Mouse (Mus musculus) embryonic facial prominence, embryonic 13.5 days (tissue): ENCODE measurements around the gene Prdx4. TPM values are rescaled to one million over a fixed set of nuclear protein-coding genes. Genes with fewer than 3 reads are reported as not detected.
A peak's percentile ranks its signal among the peaks of the same experiment; 100 is the strongest.
"Not testable (repeated sequence)": the region's sequence is repeated elsewhere in the genome, so short reads cannot be mapped to it uniquely, and the experiment has no call there.

Experiments used
- ATAC-seq: fragments of 200-750 bp; cut with Nextera tagmentation; 2 replicates; pipeline ENCODE4 v1.8.0; 2017; ENCODE audit warnings: low read depth; ENCODE audit not compliant: insufficient number of reproducible peaks, insufficient read depth, low FRiP score, low TSS enrichment
- H3K27ac ChIP-seq: fragments of 300-500 bp; sonication (generic); 2 replicates; pipeline ENCODE4 v1.5.1; 2015; ENCODE audit warnings: moderate library complexity, mild to moderate bottlenecking, inconsistent platforms
- H3K27me3 ChIP-seq: fragments of 300-500 bp; sonication (generic); 2 replicates; pipeline ENCODE4 v1.6.1; 2015; ENCODE audit warnings: mild to moderate bottlenecking, inconsistent platforms
- H3K36me3 ChIP-seq: fragments of 300-500 bp; sonication (generic); 2 replicates; pipeline ENCODE4 v1.6.1; 2015; ENCODE audit warnings: mild to moderate bottlenecking, inconsistent platforms
- H3K4me1 ChIP-seq: fragments of 300-500 bp; sonication (generic); 2 replicates; pipeline ENCODE4 v1.6.1; 2015; ENCODE audit warnings: inconsistent platforms
- H3K4me2 ChIP-seq: fragments of 300-500 bp; sonication (generic); 2 replicates; pipeline ENCODE4 v1.6.1; 2015; ENCODE audit warnings: moderate library complexity, mild to moderate bottlenecking, inconsistent platforms
- H3K4me3 ChIP-seq: fragments of 300-500 bp; sonication (generic); 2 replicates; pipeline ENCODE4 v1.5.1; 2015; ENCODE audit warnings: mild to moderate bottlenecking, inconsistent platforms
- H3K9ac ChIP-seq: fragments of 300-500 bp; sonication (generic); 2 replicates; pipeline ENCODE4 v1.6.1; 2015; ENCODE audit warnings: mild to moderate bottlenecking, inconsistent platforms
- H3K9me3 ChIP-seq: fragments of 300-500 bp; sonication (generic); 2 replicates; pipeline ENCODE4 v1.6.1; 2016; ENCODE audit warnings: inconsistent platforms
- WGBS: fragments of 180-500 bp; shearing (Covaris S2); methylation state at CpG from one replicate; pipeline ENCODE4 v1.1.7; 2015; ENCODE audit warnings: mixed read lengths; 5-methylcytosine and 5-hydroxymethylcytosine counted together
- polyA plus RNA-seq: library from polyadenylated mRNA; unstranded; fragments of >200 nt; fragmentation: Nextera tagmentation; extraction: Ambion mirVana; gene quantifications from 2 replicates; pipeline ENCODE4 v1.2.1, GENCODE M21; 2015

Prdx4 gene
- 231 and 258 TPM in 2 replicates for polyA plus RNA-seq

DNA sequence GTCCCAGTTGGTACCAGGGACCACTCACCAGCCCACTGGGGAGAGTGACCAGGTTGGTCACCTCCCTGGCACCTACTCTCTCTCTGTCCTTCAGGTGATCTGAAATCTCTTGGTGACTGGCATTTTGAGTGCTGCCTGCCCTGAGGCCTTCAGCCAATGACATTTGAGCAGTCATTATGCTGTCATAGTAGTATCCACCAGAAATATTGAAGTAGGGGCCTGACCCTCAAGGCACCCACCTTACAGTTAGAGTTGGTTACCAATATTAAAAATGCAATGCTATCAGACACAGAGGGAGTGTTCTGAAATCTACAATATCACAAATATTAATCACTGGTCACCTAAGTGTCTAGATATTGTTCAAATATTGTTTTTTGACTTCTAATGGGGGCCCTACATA is at the start of gene Prdx4:
Prdx4 (minus strand) TSS at position 101 of the 400 bp plus-strand sequence.
- Histone ChIP-seq H3K4me1 (0 out of 2 replicates have a peak, but pooled peaks cover 4% of the 10 kb centered on the region), H3K27ac (no peak within 1 kb of the TSS), H3K9me3 (no peaks in the 10 kb centered on the region), H3K27me3 (no peaks in the 10 kb centered on the region), H3K36me3 (no peaks in the 10 kb centered on the region), H3K4me3 (no peak within 1 kb of the TSS), H3K4me2 (no peak within 1 kb of the TSS), H3K9ac (no peak within 1 kb of the TSS)
- ATAC-seq = no peak

DNA sequence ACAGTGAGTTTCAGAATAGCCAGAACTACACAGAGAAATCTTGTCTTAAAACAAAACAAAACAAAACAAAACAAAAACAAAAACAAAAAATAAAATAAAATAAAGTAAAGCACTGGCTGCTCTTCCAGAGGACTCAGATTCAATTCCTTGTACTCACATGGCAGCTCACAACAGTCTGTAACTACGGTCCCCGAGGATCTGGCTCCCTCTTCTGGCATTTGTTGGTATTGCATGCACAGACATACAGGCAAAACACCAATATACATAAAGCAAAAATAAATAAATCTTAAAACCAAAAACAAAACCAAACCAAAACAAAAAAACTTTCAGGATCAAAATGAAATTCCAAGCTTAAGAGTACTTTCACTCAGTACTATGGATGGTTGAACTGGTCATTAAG is 36.0 kb upstream of the Prdx4 start:
- no peak overlapping the region for H3K4me3 ChIP-seq
- H3K36me3 ChIP-seq = no peaks in the 10 kb centered on the region
- H3K9me3 ChIP-seq = no peaks in the 10 kb centered on the region
- 32% methylated on average over 2 of the region's 2 CpGs for WGBS
- no peaks in the 10 kb centered on the region for H3K4me1 ChIP-seq
- no peaks in the 10 kb centered on the region for H3K27me3 ChIP-seq
- no peak overlapping the region for H3K4me2 ChIP-seq
- no peak for ATAC-seq
- H3K9ac ChIP-seq = no peak overlapping the region
- no peak overlapping the region for H3K27ac ChIP-seq

DNA sequence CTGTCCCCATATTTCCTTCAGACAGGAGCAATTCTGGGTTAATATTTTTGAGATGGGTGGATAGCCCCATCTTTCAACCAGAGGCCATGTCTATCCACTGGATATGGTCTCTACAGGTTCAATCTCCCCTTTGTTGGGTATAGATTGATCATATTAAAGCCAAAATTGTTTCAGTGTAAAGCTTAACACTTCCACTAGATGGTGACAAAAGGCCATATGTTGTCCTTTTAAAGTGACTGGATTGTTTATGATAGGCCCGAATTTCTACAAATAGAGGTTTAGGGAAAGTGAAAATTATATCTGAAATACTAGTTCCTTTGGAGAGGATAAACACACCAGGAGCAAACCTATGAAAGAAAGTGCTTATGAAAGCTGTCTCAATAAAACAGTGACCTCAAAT is 34.9 kb upstream of the Prdx4 start:
- H3K4me3 ChIP-seq = no peak overlapping the region
- H3K27ac ChIP-seq = no peak overlapping the region
- H3K9ac ChIP-seq = no peak overlapping the region
- no peaks in the 10 kb centered on the region for H3K9me3 ChIP-seq
- no peaks in the 10 kb centered on the region for H3K36me3 ChIP-seq
- no peak for ATAC-seq
- H3K27me3 ChIP-seq = no peaks in the 10 kb centered on the region
- 23% methylated on average over 1 of the region's 1 CpGs for WGBS
- H3K4me1 ChIP-seq = no peaks in the 10 kb centered on the region
- no peak overlapping the region for H3K4me2 ChIP-seq

DNA sequence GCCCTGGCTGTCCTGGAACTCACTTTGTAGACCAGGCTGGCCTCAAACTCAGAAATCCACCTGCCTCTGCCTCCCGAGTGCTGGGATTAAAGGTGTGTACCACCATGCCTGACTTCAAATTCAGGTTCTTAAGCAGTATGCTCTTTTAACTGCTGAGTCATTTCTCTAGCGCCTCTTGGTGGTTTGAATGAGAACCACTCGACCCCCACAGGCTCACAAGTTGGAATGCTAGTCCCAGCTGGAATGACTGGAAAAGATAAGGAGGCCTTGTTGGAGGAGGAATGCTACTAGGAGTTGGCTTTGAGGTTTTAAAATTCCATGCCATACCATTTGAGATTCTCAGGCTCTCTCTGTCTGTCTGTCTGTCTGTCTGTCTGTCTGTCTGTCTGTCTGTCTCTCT is 29.6 kb upstream of the Prdx4 start:
- not testable (repeated sequence) for H3K36me3 ChIP-seq, H3K9ac ChIP-seq, H3K9me3 ChIP-seq, H3K4me2 ChIP-seq, H3K27ac ChIP-seq, H3K4me1 ChIP-seq, H3K27me3 ChIP-seq, ATAC-seq, H3K4me3 ChIP-seq
- WGBS = 60% methylated on average over 3 of the region's 3 CpGs

DNA sequence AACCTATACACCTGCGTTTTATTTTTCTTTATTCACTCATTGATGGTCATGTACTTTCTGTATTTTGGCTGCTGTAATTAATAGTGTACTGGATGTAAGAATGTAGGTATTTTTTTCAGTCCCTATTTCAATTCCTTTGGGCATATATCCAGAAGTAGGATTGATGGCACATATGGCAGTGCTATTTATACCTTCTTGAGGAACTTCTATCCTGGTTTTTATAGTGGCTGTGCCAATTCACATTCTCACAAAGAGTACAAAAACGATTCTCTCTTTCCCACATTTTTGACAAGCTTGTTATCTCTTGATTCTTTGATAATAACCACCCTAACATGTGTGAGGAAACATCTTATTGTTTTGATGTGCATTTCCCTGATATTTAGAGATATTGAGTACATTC is 24.5 kb upstream of the Prdx4 start:
- Histone ChIP-seq H3K4me1 (no peaks in the 10 kb centered on the region), H3K9me3 (no peaks in the 10 kb centered on the region), H3K9ac (no peak overlapping the region), H3K36me3 (no peaks in the 10 kb centered on the region), H3K27me3 (no peaks in the 10 kb centered on the region), H3K4me3 (no peak overlapping the region), H3K4me2 (no peak overlapping the region), H3K27ac (no peak overlapping the region)
- WGBS = 51% methylated on average over 2 of the region's 2 CpGs
- no peak for ATAC-seq

DNA sequence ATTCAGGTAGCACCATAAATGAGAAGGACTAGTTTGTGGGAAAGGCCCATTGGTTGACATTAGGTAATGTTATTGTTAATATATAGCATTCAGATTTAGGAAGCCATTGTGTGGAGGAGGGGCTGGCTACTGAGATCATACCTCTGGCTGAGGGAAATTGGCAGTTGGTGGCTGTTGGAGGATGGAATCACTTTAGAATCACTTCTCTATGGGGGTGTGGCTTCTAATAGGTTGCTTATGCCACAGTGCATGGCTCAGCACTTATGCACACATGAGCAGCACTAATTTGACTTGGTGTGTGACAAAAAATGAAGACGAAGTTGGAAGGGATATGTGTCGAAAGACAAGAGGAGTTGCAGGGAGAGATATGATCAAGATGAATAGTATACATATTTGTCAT is 5.7 kb upstream of the Prdx4 start:
- Histone ChIP-seq H3K4me2 (no peak overlapping the region), H3K4me3 (no peak overlapping the region), H3K4me1 (no peaks in the 10 kb centered on the region), H3K9me3 (no peaks in the 10 kb centered on the region), H3K27ac (no peak overlapping the region), H3K9ac (no peak overlapping the region), H3K27me3 (no peaks in the 10 kb centered on the region), H3K36me3 (no peaks in the 10 kb centered on the region)
- WGBS = 76% methylated on average over 2 of the region's 2 CpGs
- no peak for ATAC-seq

DNA sequence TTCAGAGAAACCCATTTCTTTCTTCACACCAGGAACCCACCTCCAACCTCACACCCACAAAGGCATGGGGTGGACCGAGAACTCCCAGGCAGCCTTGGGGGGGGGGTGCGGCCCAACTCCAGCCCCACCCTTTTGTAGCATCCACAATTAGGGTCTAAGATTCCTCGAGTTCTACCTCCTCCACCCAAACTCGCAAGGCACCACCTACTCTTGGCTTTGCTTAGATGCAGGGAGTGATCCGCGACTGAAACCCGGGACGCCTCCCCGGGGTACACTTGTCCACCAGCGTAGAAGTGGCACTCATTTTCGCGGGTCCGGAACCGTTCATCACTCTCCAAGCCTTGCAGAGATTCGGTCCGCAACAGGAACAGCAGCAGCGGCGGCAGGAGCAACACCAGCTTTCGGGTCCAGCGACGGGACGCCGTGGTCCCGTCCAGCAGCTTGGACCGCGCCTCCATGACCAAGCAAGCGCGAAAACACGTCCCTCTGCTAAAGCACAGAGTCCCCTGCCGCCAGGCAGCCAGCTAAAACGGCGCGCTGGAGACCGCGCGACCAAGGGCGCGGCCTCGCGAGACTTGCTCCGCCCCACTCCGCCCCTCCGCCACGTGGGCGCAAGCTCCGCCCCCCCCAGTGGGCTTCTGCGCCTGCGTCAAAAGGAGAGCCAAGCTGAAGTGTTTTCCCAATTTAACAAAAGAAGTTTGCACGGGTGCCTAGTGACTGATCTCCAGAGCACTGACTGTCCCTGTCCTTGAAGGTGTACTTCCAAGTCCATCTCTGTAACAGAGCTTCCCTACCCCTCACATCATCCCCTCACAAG is 2.4 kb downstream of the Prdx4 start:
- Histone ChIP-seq H3K27ac (peak overlapping the region; percentile 87), H3K4me3 (peak overlapping the region; percentile 56), H3K4me1 (0 out of 2 replicates have a peak, but pooled peaks cover 4% of the 10 kb centered on the region), H3K4me2 (peak overlapping the region; percentile 51), H3K9ac (peak overlapping the region; percentile 81), H3K27me3 (no peaks in the 10 kb centered on the region), H3K36me3 (no peaks in the 10 kb centered on the region), H3K9me3 (no peaks in the 10 kb centered on the region)
- WGBS = 22% methylated on average over 49 of the region's 49 CpGs
- ATAC-seq = peak; percentile 93

DNA sequence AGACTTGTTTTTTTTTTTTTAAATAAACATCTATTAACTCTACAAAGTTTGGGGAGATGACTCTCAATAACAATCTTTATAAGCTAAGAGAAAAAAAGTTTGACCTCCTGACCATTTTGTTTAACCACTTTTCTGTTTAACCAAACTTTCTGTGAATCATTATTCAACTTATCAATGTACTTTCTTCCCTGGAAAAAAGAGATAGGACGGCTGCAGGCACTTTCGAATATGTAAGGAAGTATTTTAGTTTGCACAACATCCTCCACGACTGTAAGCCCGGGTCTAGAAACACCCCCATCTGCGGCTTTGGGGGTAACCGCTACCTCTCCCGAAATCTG is 3.0 kb downstream of the Prdx4 start:
- Histone ChIP-seq H3K4me2 (peak overlapping the region; percentile 51), H3K27me3 (no peaks in the 10 kb centered on the region), H3K9me3 (no peaks in the 10 kb centered on the region), H3K9ac (peak overlapping the region; percentile 81), H3K36me3 (no peaks in the 10 kb centered on the region), H3K27ac (peak overlapping the region; percentile 87; the same call in 1 of the 2 replicates), H3K4me3 (peak overlapping the region; percentile 56), H3K4me1 (0 out of 2 replicates have a peak, but pooled peaks cover 4% of the 10 kb centered on the region)
- 27% methylated on average over 7 of the region's 7 CpGs for WGBS
- no peak for ATAC-seq

DNA sequence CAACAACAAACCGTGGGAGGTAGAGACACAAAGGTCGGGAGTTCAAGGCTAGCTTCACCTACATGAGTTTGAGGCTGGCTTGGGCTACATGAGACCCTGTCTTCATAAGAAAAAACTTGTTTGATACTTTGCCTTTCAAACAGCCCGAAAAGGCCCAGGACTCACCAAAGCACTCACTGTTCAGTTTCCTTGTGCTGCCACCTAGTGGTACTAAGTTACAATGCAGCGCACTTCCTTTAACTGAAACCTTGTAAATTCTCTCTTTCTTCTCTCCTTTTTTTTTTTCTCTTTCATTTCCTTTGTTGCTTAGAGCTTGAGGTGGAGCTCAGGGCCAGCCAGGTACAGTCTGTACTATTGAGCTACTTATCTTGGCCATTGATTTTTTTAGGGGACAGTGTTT is 22.5 kb downstream of the Prdx4 start:
- Histone ChIP-seq H3K9me3 (no peaks in the 10 kb centered on the region), H3K9ac (no peak overlapping the region), H3K27me3 (no peaks in the 10 kb centered on the region), H3K4me1 (no peaks in the 10 kb centered on the region), H3K36me3 (no peaks in the 10 kb centered on the region), H3K4me2 (no peak overlapping the region), H3K4me3 (no peak overlapping the region), H3K27ac (no peak overlapping the region)
- no peak for ATAC-seq
- WGBS = 44% methylated on average over 4 of the region's 4 CpGs

DNA sequence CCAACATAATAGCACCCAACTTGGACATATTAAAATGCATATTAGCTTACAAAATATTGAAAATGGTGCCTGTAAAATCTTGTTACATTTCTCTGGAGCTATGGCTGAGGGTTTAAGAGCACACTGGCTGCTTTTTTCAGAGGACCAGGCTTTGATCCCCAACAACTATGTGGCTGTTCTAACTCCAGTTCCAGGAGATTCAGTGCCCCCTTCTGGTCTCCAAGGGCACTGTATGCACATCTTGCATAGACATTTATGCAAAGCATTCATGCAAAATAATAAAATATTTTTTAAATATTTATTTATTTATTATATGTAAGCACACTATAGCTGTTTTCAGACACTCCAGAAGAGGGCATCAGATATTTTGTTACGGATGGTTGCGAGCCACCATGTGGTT is 34.2 kb downstream of the Prdx4 start:
- H3K4me2 ChIP-seq = no peak overlapping the region
- no peak overlapping the region for H3K4me3 ChIP-seq
- WGBS = 94% methylated on average over 2 of the region's 2 CpGs
- no peaks in the 10 kb centered on the region for H3K36me3 ChIP-seq
- H3K4me1 ChIP-seq = no peaks in the 10 kb centered on the region
- no peak overlapping the region for H3K27ac ChIP-seq
- H3K27me3 ChIP-seq = no peaks in the 10 kb centered on the region
- H3K9ac ChIP-seq = no peak overlapping the region
- no peak for ATAC-seq
- H3K9me3 ChIP-seq = no peaks in the 10 kb centered on the region

DNA sequence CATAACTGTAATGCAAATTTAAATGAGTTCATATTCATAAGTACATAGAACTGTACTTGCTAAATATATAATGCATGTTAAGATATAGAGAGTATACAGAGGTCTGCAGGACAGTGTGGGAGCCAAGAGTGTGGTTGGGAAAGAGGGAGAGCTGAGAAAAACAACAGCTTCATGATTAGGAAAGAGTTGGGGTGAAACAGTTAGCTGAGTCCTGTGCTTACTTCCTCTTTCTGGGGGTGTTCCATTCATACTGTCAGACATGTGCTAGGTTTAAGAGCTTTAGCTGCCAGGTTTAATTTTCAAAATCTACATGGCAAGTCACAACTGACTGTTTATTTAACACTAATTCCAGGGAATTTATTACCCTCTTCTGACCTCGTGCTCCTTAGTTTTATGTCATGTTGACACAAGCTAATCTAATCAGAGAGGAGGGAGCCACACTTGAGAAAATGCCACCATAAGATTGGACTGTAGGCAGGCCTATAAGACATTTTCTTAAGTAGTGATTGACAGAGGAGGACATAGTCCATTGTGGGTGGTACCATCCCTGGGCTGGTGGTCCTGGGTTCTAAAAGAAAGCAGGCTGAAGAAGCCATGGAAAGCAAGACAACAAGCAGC is 60.0 kb downstream of the Prdx4 start:
- Histone ChIP-seq H3K4me1 (no peaks in the 10 kb centered on the region), H3K4me3 (no peak overlapping the region), H3K27me3 (no peaks in the 10 kb centered on the region), H3K4me2 (no peak overlapping the region), H3K27ac (no peak overlapping the region), H3K36me3 (no peaks in the 10 kb centered on the region), H3K9me3 (no peaks in the 10 kb centered on the region), H3K9ac (no peak overlapping the region)
- 38% methylated on average over 1 of the region's 1 CpGs for WGBS
- no peak for ATAC-seq

DNA sequence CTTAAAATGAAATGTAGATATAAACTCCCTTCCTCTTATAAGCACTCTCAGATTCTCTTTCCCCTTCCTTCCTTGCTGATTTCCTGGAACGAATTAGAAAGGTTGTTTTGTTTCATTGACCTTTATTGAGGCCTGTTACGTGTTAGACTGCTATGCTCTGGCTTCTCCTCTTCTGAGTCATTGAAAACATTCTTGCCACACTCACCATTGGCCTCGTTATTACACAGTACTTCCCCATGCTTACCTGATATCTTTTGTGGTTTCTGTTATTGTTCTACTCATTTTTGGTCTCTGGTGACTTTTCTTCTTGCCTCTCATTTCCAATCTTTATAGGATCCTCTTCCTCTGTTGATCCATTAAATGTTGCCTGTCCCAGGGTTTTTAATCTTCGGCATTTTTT is 62.1 kb downstream of the Prdx4 start:
- H3K36me3 ChIP-seq = no peaks in the 10 kb centered on the region
- ATAC-seq = no peak
- H3K9ac ChIP-seq = no peak overlapping the region
- H3K4me2 ChIP-seq = no peak overlapping the region
- H3K4me3 ChIP-seq = no peak overlapping the region
- WGBS = 65% methylated on average over 4 of the region's 4 CpGs
- H3K27me3 ChIP-seq = no peaks in the 10 kb centered on the region
- no peak overlapping the region for H3K27ac ChIP-seq
- no peaks in the 10 kb centered on the region for H3K9me3 ChIP-seq
- no peaks in the 10 kb centered on the region for H3K4me1 ChIP-seq
